Mouse (Mus musculus) cerebellum, adult 2 months (tissue): ENCODE results near the gene Glrx5.

ENCODE experiments used
- CTCF ChIP-seq: fragments of 200-500 bp; IDR thresholded peaks from 2 replicates; pipeline ENCODE4 v1.5.1; 2011; ENCODE audit warnings: low read depth, mild to moderate bottlenecking, control low read depth, low read length, moderate library complexity, borderline replicate concordance; ENCODE audit not compliant: insufficient read depth
- POLR2A ChIP-seq: fragments of 200-500 bp; IDR thresholded peaks from 2 replicates; pipeline ENCODE4 v1.6.1; 2011; ENCODE audit warnings: low read length, control low read depth, borderline replicate concordance; ENCODE audit not compliant: insufficient read depth

GRCm38 (mm10) chr12:105025271-105025946 lies 7.1 kb upstream of the Glrx5 start:
- TF ChIP-seq POLR2A: no peak
- peak; percentile 73 for TF ChIP-seq CTCF
